Mouse (Mus musculus): ENCODE data around the gene Kars.

DNA sequence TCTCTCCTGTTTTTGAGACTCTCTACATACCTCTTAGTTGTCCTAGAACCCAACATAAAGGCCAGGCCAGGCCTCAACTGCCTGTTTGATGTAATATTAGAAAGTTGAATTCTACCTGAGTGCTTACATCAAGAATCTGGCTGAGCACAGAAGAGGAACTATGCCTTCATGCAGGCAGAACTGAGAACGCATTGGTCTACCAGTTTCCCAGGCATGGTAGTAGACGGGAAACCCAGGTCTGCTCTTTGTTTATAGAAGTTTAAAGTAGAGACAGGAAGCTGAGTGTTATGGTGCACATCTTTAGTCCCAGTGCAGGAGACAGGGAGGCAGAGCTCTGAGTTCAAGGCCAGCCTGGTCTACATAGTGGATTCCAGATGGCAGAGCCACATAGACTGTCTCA, 64.0 kb downstream of the Kars start:
- no peak for TF ChIP-seq E2F4 (IDR thresholded peaks at IDR 0.05; ENCODE audit: insufficient read depth)
- no peak for TF ChIP-seq POLR2AphosphoS2 (IDR thresholded peaks at IDR 0.05; ENCODE audit: insufficient read length, low read depth)
- no peak for TF ChIP-seq POLR2A (IDR thresholded peaks at IDR 0.05; ENCODE audit: insufficient read length, low read depth)
- TF ChIP-seq SRF (IDR thresholded peaks at IDR 0.05; ENCODE audit: control insufficient read depth, insufficient read length, low read depth): no peak
- TF ChIP-seq USF1 (IDR thresholded peaks at IDR 0.05; ENCODE audit: low read depth): no peak
- TF ChIP-seq MYOG (IDR thresholded peaks at IDR 0.05; ENCODE audit: control insufficient read depth in 1 of 3, insufficient read depth in 1 of 3, insufficient read length in 2 of 3, low read depth in 2 of 3): no peak
